Mouse (Mus musculus) heart, postnatal 25 days (tissue): ENCODE data around the gene Tfrc. TPM values are rescaled to one million over a fixed set of nuclear protein-coding genes. Genes with fewer than 3 reads are reported as not detected.
A peak's percentile ranks its signal among the peaks of the same experiment; 100 is the strongest.
"Not testable (repeated sequence)": the region's sequence is repeated elsewhere in the genome, so short reads cannot be mapped to it uniquely, and the experiment has no call there.

Source experiments
- DNase-seq: peaks from one replicate; pipeline ENCODE4 v3.0.0; 2022; ENCODE audit warnings: low spot score
- intact Hi-C: fragments of 180-260 bp; cut with DNase I; formaldehyde crosslinking; loops from one replicate; pipeline ENCODE4 v1.15.1; 2025
- total RNA-seq, 2 experiments: library from RNA; stranded (reverse); gene quantifications; 2 replicates each; pipeline ENCODE4 v1.2.3; 2021

The Tfrc gene
- total RNA-seq, 2 experiments from 2014 or later = 168 to 194 TPM

DNA sequence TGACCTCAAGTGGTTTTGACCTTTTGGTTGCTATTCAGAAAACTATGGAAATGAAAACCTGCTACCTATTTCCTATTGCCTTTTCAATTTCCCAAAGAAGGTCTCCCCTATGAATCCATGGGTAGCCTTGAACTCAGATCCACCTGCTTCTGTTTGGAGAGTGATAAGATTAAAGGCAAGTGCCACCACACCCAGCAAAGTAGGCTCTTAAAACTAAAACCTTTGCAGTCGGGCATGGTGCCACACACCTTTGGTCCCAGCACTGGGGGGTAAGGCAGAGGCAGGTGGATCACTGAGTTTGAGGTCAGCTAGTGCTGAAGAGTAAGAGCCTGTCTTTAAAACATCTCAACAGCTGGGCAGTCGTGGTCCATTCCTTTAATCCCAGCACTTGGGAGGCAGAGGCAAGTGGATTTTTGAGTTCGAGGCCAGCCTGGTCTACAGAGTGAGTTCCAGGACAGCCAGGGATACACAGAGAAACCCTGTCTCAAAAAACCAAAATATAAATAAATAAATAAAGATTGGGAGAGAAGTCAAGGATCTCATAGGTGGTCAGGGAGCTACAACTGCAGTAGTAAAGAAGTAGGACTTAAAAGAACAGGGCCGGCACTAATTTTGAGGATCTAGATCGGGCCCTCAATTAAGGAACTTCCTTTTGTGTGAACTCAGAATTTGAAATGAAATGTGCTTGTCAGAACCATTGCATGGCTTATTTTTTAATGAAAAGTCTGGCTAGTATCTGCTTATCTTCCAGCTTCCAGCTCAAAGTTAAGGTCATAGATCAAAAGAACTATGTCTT is 1.9 kb downstream of the Tfrc start:
- intact Hi-C loops = no loop called here

DNA sequence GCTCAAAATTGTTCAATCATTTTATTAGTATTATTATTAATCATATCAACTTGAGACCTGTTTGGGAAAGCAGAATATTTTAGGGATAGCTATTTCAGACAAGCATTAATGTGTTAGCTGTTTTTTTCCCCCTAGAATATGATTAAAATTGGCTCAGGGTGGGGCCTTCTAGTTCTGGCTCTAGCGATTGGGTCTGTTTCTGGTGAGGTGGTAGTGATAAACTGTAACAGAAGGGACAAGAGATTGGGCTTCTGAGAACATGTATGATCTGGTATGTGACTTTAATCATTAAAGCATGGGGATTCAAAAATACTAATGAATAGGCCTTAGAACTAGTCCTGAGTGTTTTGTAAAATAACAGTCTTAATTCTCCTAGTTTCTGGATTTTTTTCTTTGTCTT is 3.3 kb downstream of the Tfrc start:
- intact Hi-C loops = no loop called here
- DNase-seq = no peak

More for the DNA sequence above, 1.9 kb downstream of the Tfrc start:
- DNase-seq = no peak

DNA sequence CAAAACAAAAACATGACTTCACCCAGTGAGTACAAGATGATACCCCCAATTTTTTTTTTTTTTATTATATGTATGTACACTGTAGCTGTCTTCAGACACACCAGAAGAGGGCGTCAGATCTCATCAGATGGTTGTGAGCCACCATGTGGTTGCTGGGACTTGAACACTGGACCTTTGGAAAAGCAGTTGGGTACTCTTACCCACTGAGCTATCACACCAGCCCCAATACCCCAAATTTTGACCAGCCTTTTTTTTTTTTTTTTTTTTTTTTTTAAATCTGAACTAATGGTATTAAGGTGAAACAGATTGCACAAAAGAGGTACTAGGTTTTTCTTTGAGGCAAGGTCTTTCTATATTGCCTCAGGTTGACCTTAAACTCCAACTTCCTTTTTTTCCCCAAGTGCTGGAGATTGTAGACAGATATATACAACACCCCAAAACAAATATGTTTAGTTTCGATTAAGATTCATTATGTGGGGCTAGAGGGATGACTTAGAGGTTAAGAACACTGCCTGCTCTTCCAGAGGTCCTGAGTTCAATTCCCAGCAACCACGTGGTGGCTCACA is 4.6 kb downstream of the Tfrc start:
- no peak for DNase-seq

DNA sequence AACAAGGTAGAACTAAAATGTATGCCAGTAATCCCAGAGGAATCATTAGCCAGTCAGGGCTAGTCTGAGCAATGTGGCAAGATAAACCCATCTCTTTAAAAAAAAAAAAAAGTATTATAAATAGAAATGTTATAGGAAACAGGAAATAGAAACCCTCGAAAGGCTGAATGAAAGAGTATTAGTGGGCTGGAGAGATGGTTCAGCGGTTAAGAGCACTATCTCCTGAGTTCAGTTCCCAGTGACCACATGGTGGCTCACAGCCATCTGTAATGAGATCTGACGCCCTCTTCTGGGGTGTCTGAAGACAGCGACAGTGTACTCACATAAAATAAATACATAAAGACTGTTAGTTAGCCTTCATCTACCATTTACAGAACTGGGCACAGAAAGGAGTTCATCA is 5.3 kb downstream of the Tfrc start:
- no peak for DNase-seq
- intact Hi-C loops = no loop called here

More for the DNA sequence above, 4.6 kb downstream of the Tfrc start:
- intact Hi-C loops = no loop called here

DNA sequence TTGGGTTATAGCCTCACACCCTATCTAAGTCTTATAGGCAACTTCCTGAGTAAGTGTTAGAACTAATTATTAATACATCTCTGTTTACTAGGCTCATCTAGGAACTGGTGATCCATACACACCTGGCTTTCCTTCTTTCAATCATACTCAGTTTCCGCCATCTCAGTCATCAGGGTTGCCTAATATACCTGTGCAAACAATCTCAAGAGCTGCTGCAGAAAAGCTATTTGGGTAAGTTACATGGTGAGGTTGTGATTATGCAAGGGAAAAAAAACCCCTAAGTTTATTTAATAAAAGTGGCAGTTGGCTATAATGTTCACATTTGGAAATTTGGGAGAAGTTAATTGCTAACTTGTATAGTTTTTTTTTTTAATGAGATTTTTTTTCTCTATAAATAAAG is 10.2 kb downstream of the Tfrc start:
- DNase-seq = no peak
- intact Hi-C loops = no loop called here

DNA sequence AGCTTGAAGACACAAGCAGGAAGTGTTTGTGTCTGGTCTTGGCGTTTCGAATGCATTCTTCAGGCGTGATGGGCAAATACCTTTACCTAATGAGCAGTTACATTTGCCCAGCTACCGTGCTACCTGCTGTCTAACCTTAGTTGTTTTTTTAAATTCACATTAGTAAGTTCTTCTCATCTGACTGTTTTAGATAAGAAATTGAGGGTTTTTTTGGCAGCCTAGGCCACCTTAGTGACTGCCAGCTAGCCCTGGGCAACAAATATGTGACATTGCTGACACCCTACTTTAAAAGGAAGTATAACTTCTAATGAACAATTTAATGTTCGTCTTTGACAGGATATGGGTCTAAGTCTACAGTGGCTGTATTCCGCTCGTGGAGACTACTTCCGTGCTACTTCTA is 19.4 kb downstream of the Tfrc start:
- no peak for DNase-seq

DNA sequence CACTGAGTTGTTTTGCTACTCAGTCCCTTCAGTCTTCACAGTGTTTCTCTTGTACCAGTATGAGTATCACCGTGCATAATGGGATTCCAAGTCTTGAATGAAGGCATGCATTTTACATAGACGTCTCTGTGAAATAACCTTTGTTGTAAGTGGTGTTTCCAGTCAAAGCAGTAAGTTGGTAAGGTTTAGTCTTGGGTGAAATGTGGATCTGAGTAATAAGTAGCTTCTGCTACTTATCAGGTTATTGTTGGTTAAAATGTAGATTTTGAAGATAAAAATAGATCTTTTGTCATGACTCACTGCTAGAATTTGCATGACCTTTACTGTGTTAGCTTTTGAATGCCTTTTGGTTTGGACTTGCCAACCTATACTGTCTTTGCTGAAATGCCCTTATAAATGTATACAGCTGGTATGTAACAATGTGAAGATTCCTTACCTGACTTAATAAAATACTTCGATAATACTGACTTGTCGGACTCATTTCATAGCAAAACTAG is 23.7 kb downstream of the Tfrc start:
- intact Hi-C loops = no loop called here
- DNase-seq = no peak

More for the DNA sequence above, 19.4 kb downstream of the Tfrc start:
- intact Hi-C loops = no loop called here

DNA sequence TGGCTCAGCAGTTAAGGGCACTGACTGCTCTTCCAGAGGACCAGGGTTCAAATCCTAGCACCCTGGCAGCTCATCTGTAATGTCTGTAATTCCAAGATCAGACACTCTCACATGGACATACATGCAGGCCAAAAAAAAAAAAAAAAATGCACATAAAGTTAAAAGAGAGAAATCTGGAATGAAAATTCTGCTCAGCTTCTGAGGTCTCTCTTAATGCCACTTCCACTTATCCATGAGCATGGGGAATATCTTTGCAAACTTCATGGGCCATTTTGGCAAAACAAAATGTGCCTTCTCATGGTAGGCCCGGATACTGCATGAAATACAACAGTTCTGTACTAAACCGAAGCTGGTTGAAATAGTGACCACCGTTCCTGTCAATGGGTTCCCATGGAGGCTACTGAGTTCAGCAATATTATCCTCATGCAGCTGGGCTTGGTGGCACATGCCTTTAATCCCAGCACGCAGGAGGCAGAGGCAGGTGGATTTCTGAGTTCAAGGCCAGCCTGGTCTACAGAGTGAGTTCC is 24.8 kb downstream of the Tfrc start:
- DNase-seq = no peak
- intact Hi-C loops = no loop called here

DNA sequence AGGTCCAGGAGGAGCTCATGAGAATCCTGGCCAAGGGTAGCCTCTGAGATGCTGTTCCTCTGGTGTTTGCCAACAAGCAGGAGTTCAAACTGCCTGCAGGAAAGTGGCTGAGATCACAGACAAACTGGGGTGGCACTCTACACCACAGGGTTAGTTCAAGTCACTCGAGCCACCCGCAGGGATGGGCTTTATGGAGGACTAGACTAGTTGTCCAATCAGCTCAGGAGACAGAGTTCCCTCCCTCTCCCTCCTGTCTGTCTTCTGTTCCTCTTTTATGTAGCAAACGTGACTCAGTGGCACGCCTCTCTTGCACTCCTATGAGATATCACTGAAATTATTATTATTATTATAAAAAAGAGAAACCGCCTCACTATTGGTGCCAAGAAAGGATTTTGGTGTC is 25.5 kb downstream of the Tfrc start:
- no peak for DNase-seq
- intact Hi-C loops = no loop called here

DNA sequence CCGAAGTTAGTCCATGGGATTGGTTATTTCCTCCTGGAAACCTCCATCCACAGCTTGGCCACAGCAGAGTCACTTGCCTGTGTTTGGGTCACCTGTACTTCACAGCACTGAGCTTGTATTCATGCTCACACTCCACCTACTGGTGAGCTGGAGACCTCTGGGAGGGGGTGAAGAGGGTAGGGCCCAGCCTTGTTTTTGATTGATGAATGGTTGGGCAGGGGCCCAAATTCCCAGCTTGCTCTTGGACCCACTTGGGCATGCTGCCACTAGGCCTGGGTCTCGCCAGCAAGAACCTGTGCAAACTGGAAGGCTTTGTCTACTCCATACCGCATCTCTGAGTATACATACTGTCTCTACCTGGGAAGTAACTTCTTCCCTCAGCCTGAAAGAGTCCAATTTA is 26.6 kb downstream of the Tfrc start:
- intact Hi-C loops = no loop called here
- DNase-seq = no peak

DNA sequence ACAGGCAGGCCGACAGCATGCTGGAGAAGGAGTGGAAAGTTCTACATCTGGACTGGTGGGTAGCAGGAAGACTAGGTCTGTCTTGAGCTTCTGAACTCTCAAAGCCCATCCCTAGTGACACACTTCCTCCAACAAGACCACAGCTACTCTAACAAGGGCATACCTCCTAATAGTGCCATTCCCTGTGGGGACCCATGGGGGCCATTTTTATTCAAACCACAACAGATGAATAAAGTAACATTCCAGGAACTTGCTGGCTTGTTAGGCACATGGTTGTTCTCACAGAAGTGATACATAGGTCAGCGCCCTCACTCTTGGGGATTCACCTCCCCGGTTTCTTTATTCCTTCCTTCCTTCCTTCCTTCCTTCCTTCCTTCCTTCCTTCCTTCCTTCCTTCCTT is 27.6 kb downstream of the Tfrc start:
- intact Hi-C loops = no loop called here
- no peak for DNase-seq

DNA sequence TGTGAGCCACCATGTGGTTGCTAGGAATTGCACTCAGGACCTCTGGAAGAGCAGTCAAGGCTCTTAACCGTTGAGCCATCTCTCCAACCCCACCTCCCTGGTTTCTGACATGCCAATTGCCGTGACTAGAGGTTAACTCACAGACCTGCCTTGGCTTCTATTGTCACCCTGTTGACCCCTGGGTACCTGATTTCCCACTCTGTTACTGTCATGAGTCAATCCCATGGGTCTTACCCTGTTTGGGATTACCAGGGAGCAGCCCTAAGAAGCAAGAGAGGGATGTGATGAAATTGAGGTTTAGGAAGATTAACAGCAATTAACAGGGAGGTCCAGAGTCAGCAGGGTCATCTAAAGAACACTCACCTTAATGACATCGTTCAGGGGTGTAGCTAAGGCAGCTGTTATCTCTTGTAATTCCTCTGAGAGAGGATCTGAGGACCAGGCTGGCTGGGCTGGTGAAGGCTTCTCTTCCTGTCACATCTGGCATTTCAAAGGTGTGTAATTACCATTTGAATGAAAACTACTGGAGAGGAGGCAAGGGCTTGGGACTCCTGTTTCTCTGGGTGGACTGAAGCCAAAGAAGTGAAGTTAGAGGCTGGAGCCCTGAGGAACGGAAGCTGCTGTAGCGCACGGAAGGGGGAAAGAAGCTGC is 28.3 kb downstream of the Tfrc start:
- intact Hi-C loops = no loop called here
- DNase-seq = no peak

DNA sequence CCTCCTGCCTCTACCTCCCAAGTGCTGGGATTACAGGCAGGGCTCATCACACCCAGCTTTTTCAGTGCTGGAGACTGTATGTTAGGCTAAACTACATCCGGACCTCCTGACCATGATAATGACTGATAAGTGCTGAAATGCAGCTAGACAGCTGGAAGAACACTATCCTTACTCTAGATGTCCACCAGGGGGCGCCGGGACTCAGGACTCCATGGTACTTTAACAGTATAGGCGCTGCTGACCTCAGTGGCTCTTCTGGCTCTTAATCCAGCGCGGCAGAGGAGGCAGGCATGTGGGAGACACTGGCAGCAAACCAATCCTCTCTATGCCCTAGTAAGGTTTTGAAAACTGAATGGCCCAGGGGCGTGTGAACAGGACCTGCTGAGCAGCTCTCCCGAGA is 29.8 kb downstream of the Tfrc start:
- DNase-seq = peak; percentile 48
- intact Hi-C loops = loop anchor here (1.0 to 2.0 kb wide), 3 partner anchors 20 to 51 kb away; no protein-coding TSS in a partner anchor

DNA sequence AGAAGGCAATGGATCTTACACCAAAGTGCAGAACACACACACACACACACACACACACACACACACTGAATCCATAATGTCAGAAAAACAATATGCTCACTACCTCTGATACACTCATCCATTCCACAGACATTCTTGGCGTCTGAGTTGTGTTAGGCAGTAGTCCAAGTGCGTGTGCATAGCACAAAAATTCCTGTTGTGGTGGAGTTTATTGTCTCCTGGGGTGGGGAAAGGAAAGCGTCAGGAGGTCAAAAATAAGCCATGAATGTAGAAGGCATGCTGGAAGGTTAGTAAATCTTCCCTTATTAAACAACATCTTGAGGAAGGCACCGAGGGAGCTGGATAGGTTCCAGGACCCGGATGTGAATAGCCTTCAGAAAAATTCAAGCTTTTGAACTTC is 31.4 kb downstream of the Tfrc start:
- DNase-seq = no peak
- intact Hi-C loops = no loop called here

DNA sequence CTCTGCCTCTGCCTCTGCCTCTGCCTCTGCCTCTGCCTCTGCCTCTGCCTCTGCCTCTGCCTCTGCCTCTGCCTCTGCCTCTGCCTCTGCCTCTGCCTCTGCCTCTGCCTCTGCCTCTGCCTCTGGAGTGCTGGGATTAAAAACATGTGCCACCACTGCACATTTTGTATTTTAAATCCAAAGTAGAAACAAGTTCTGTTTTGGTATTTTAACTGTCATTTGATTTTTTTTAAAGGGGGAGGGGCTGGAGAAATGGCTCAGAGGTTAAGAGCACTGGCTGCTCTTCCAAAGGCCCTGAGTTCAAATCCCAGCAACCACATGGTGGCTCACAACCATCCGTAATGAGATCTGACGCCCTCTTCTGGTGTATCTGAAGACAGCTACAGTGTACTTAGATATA is 32.0 kb downstream of the Tfrc start:
- intact Hi-C loops, DNase-seq: not testable (repeated sequence)

DNA sequence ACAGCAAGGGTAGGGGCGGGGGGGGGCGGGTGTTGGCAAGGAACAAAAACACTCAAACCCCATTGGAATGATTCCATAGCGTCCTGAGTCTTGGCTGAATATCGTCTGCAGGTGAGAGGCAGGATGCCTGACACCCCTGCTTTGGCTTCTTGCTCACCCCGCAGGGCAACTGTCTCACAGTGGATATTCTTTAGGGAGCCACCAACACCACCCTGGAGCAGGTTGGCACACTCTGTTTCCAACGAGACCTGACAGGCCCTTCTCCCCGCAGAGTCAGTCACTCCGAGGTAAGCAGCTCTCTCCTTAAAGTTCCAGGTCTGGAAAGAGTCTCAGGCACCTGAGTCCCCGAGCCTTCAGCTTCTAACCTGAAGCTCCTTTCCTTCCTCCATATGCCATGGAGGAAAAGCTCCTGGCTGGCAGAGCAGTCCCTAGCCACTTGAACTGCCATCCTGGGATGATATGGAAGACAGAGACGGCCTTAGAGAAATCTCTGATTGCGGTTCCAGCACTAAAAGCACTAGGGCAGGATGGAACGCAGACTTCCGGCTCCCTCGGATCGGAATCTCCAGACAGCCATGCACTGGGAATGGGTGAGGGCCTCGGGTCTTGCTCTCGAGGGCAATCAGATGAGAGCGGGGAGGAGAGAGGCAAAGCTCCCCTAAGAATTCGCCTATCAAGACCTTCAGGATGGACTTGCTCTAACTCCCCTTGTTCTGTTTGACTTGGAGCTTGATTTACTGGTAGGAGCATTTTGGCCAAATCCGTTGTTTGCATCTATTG is 32.9 kb downstream of the Tfrc start:
- intact Hi-C loops = no loop called here
- no peak for DNase-seq

DNA sequence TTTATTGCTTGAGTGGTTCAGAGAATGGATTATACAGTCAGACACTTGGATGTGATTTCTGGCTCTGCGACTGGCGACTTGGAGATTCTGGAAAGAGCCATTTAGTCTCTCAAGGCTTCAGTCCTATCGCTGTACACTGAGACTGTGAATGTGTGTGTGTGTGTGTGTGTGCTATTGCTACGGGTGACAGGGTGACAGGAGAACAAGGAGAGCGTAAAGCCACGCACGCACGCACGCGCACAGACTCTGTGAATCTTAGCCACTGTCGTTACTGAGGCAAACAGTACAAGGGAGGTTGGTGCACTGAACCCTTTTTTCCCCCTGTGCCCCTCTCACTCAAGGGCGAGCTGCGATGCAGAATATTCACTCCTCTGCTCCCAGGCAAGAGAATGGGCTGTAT is 33.6 kb downstream of the Tfrc start:
- no peak for DNase-seq
- intact Hi-C loops = no loop called here

DNA sequence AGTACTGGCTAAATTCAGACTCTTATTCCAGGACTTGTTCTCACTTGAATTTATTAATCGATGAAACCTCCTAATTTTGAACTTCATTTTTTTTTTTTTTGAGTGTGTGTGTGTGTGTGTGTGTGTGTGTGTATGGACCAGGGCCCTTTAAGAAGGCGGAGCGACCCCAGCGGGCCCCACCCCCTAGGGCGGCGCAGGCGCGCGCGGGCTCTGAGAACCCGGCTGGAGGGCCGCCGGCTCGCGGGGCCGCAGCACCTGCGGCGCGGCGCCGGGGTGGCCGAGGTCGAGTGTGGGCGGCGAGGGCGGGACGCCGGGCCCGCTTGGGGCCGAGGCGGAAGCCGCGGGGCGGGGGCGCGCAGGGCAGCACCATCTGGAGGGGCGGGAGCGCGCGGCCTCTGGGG is 34.9 kb downstream of the Tfrc start, which contains the start of gene Tnk2:
Gene Tnk2 (plus strand): TSS at position 214 of the 401 bp plus-strand sequence.
- DNase-seq = peak; percentile 78
- intact Hi-C loops = no loop called here

DNA sequence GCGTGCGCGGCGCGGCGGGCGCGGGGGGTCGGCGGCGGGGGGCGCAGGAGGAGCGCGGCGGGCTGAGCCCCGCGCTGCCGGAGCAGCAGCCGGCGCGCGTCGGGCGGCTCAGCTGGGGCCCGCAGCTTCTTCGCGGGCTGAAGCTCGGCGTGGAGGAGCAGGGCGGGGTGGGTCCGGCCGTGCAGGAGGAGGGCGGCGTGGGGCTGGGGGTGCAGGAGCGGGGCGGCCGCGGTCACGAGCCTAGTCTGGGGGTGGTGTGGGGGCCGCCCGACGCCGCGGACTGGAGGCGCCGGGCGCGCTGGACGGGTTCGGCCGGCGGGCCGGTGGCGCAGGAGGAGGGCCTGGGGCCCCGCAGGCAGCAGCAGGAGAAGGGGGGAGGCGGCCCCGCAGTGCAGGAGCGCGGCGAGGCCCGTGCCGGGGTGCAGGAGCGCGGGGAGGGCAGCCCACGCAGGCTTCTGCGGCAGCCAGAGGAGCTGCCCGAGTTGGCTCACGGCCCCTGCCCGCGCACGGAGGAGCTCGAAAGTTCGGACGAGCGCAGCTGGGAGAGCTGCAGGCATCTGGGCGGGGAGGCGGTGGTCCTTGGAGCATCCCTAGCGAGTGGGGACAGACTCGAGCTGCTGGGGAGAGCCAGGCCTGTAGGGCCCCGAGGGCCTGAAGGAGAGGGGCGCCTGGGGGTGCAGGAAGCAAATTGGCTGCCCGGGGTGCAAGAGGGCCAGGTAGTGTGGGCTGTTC is 35.5 kb downstream of the Tfrc start:
- intact Hi-C loops = no loop called here
- no peak for DNase-seq
